Mouse (Mus musculus) thymus, postnatal 36 days (tissue): Measurements from ENCODE around the gene Clcnkb.

ENCODE experiments used
- DNase-seq, 2 experiments: peaks; one replicate each; pipeline ENCODE4 v3.0.0; 2022; ENCODE audit warnings: mixed read lengths in 2 of 2

Clcnkb gene

GRCm38 (mm10) chr4:141433191-141433590, 17.4 kb upstream of the Clcnkb start:
- DNase-seq = no peak

DNA sequence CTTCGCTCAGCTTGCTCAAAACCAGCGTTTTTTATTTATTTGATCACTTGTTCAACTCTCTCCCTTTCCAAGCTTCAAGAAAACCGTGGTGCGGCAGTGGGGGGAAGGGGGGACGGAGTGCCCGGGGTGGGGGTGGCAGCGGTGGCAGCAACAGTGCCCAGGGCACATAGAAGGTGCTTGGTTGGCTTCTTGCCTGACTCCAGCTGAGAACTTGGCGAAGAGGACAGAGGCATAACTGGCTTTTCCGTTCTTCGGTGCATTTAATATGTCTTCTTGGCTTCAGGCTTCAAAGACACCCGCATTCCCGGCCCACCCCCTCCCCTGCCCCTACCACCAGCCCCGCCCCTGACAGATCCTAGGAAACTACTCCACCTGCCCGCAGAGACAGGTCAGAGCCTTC, 16.9 kb upstream of the Clcnkb start:
- DNase-seq = no peak

- DNase-seq = peak; percentile 66 to 74
These were observed 15.2 kb upstream of the Clcnkb start for GRCm38 (mm10) chr4:141430997-141431396.

GRCm38 (mm10) chr4:141429847-141430246, 14.0 kb upstream of the Clcnkb start:
- DNase-seq = no peak

GRCm38 (mm10) chr4:141429381-141429780, 13.6 kb upstream of the Clcnkb start:
- no peak for DNase-seq

DNA sequence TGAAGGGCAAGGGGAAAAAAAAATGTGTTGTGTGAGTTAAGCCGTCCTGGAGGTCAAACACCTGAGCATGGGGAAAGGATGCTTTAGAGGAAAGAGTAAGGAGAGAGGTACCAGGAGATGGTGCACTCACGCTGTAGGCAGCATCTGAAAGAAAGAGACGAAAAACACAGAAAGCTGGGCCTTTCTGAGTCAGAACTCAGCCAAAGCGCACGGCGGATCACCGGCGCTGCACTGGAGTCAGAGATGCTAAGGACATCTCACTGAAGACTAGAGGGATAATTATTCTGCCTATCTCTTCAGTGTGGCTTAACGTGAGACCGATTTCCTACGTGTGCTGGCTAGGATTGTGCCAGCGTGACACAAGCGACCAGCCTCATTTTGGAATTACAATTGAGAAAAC, 12.1 kb upstream of the Clcnkb start:
- DNase-seq = no peak

DNA sequence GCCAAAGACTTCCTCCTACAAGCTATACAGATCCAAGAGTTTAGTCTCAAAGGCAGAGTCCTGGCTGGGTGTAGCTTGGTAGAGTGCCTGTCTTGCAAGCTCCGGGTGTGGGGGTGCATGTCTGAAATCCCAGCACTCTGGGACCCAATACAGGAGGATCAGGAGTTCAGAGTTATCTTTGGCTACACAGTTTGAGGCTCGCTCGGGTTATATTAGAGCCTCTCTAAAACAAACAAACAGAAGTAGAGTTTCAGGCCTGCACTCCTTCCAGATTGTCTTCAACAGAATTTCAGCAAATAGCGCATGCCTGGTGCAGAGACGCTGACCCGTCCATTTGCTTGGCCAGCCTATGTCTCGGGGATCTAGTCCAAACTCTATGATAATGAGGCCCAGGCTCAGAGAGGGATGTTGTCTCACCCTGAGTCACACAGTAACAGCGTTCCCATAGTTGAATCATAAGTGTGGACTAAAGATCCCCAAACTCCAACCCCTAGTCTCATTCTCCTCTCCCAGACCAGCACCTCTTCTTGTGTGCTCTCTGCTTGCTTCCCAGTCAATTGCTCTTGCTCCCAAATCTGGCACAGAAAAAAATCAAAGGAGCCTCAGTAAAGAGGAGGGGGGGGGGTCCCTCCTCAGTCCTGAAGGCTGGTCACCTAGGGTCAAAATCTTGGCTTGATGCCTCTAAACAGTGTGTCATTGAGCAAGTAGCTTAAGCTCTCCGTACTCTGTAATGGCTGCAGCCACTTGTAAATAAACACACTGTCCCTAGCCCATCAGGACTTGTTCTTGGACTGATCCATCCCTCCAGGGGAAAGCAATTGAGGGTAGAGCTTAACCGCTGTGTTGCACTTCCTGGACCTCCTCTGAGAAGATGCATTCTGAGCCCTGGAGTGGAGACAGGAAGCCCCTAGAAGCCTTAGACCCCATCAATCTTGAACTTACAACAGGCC, 11.3 kb upstream of the Clcnkb start:
- no peak for DNase-seq

DNA sequence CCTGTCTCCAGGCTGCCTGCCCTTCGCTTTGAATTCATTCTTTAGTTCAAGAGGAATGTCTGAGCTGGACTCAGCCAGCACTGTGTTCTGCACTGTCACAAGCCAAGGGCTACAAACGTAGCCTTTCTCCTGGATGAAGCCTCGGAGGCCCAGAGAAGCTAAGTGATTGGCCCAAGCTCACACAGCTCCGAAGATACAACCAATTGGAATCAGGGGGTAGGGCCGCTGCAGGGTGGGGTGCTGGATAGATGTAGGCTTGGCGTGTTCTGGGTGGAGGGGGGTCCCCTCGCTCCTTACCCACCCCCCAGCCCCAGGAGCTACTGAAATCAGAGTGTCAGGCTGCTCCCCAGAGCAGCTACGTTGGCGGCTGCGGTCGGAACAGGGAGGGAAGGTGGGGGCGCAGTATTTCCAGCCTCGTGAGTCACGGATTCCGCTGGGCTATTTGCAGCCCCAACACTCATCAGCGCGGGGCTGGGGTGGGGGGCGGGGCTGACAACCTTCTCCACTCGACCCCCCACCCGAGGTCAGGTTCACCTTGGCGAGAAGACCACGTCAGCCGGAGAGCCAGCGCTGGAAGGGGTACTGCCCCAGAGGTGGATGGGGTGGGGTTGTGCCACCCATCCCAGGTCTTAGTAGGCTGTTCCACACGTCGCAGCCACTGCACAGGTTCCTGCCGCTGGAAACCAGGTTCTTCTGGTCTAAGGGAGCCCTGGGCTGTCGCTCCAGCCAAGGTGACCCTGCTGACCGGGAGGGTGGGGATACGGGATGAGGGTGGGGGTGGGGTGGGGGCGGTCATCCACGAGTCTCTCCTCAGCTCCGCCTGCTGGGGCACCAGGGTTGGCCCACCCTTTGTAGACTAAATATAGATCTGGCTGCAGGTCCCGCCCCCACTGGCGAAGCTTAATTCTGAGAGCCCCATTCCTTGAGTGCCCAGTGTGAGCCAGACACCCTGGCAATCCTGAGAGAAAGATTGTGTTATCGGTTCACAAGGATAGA, 10.0 kb upstream of the Clcnkb start:
- peak; percentile 33 to 57 for DNase-seq

- no peak for DNase-seq
These were observed 8.0 kb upstream of the Clcnkb start for GRCm38 (mm10) chr4:141423691-141424431.

DNA sequence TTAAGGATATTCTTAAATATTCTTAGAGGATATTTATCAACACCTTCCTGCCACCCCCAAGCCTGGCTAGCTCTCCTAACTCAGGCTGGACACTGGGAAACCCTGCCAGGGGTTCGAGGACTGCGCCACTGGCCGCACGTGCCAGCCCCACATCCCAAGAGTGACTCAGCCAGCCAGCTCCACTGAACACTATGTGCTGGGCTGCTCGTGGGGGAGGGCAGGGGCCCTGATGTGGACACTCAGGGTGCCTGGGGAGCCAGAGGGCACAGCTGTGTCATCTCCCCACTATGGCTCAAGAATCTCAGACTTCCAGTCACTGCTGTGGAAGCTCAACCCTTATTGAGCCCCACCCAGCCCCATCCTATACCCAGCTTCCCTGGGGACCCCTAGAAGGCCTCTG, 7.5 kb upstream of the Clcnkb start:
- no peak for DNase-seq

DNA sequence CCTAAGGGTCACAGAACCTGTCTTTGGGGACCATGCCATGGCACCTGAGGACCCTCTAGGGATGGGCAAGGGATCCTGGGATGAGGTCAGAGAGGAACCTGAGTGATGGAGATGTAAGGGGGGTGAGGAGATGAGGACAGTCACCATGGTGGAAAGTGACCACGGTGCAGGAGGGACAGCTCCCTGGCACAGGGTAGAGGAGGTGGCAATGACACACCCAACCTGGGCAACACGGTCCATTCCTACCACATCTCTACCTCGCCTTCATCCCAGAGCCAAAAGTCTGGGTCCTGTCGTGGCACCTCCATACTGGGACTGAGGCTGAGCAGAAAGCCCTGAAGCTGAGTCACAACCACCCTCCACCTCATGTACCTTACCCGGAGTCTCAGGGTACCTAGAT, 7.0 kb upstream of the Clcnkb start:
- no peak for DNase-seq

DNA sequence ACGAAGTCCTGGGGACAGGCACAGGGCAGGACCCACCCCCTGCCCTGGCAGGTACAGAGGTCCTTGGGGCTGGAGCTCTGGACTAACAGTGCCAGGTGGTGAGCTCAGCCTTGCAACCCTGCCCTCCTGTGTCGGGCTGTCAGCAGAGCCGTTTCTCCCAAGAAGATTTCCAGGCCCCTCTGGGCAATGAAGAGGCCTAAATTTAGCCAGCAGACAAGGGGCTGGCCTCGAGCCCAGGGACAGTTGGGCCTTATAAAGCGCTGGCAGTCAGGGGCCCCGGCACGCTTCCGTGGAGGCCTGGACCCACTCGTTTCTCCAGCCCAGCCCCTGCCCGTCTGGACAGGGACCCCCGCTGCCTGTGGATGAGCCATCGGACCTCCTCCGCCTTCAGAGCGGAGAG, 5.6 kb upstream of the Clcnkb start:
- no peak for DNase-seq

GRCm38 (mm10) chr4:141420886-141421285, 5.1 kb upstream of the Clcnkb start:
- no peak for DNase-seq

DNA sequence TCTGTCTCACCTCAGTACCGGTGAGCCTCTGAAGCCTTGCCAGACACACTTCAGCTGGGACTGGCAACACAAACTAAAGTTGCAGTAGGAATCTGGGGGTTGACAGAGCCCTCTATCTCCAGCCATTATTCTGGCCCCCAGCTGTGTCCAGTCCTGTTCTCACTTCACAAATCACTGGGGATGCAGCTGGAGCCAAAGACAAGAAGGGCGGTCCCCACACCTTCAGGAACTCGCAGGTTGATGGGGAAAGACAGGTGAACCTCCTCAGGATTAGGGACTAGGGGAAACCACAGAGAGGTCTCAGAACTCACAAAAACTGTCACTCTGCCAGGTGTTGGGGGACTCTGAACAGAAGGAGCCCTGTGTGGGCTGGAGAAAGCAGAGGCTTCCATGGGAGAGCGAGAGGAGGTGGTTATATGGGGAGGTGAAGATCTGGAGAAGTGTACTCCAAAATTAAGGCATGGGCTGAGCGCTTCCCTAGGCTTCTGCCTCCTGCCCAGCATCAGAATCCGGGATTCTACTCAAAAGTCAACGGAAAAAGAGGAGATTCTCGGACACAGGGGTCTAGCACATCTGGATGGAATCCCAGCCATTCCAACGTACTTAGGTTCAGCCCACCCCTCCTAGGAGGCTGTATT, 4.5 kb upstream of the Clcnkb start, which contains the start of gene Hspb7:
Gene Hspb7 (plus strand): TSS at position 588 of the 638 bp plus-strand sequence.
- no peak for DNase-seq

DNA sequence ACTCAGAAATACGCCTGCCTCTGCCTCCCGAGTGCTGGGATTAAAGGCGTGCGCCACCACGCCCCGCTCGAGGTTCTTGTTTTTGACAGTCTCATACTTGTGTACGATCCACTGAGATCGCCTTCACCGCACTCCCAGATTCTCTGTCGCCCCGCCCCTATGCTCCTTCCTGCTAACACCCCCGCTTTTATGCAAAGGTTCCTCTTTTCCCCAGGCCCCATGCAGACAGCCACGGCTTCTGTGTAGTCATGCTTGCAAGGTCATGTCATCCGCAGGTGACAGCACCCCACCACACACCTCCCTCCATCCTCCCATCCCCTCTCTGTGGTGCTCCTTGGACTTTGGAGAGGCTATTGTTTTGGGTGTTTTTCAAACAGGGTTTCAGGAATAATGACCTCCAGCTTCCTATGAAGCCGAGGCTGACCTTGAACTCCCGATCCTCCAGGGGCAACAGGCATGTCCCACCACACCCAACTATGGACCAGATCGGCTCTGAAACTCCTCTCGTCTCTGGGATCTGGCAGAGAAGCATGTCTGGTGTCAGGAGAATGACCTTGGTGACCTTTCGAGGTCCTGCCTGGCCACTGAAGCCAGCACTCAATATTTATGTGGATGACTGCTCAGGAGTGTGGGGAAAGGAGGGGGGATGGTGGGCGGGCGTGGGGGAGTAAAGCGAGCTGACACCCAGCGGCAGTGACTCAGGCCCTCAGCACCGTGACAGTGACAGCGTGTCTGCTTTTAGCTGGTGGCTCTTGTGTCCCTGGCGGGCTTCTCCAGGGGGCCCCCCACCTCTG, 3.8 kb upstream of the Clcnkb start:
- DNase-seq = no peak

DNA sequence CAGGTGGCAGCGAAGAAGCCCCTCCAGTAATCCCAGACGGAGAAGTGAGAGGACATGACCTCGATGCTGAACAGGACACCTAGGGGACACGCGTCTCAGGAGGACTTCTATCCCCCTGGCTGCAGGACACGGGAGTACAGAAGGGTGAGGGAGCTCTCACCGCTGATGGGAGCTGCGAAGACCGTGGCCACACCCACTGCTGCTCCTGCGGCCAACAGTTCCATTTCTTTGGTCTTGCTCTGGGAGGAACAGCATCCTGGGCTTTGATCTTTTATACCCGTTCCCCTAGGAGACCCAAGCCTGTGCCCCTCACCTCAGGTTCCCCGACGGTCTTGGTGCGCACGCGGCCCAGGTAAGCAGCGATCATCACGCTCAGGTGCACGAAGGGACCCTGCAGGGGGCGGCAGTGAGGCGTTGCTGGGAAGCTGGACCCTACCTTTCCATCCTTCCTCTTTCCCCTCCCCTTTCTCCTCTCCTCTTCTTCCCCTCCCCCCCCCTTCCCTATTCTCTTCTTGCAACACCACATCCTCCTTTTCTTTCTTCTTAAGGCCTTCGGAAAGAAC, 4.3 kb downstream of the Clcnkb start:
- DNase-seq = no peak

GRCm38 (mm10) chr4:141408577-141408976, 7.2 kb downstream of the Clcnkb start:
- no peak for DNase-seq

GRCm38 (mm10) chr4:141406516-141407299, 9.1 kb downstream of the Clcnkb start:
- peak; percentile 32 to 40 for DNase-seq

GRCm38 (mm10) chr4:141405314-141405622, 10.5 kb downstream of the Clcnkb start:
- DNase-seq = no peak
